Mouse (Mus musculus): Measurements from ENCODE around the gene Ppp1r3e.
A peak's percentile ranks its signal among the peaks of the same experiment; 100 is the strongest.

Ppp1r3e gene

GRCm38 (mm10) chr14:54876539-54877047 lies 757 bp downstream of the Ppp1r3e start:
- DNase-seq: peak; percentile 86

GRCm38 (mm10) chr14:54875844-54876538 lies 1.4 kb downstream of the Ppp1r3e start:
- no peak for DNase-seq

GRCm38 (mm10) chr14:54874165-54874564 lies 3.2 kb downstream of the Ppp1r3e start:
- no peak for DNase-seq

GRCm38 (mm10) chr14:54870861-54871260 lies 6.5 kb downstream of the Ppp1r3e start, which contains the start of gene Homez:
TSS of gene Homez (minus strand) at chr14:54870961.
- DNase-seq: no peak

GRCm38 (mm10) chr14:54868026-54868425 lies 9.3 kb downstream of the Ppp1r3e start:
- no peak for DNase-seq

GRCm38 (mm10) chr14:54866936-54867335 lies 10.4 kb downstream of the Ppp1r3e start:
- peak; percentile 56 for DNase-seq

GRCm38 (mm10) chr14:54866268-54866667 lies 11.1 kb downstream of the Ppp1r3e start:
- no peak for DNase-seq

- no peak for DNase-seq
Observed at GRCm38 (mm10) chr14:54865626-54866025, 11.7 kb downstream of the Ppp1r3e start.

GRCm38 (mm10) chr14:54864313-54865036 lies 12.9 kb downstream of the Ppp1r3e start:
- DNase-seq: no peak

GRCm38 (mm10) chr14:54863501-54864312 lies 13.6 kb downstream of the Ppp1r3e start:
- peak; percentile 85 for DNase-seq

- peak; percentile 71 for DNase-seq
Observed at GRCm38 (mm10) chr14:54860511-54860910, 16.8 kb downstream of the Ppp1r3e start.

GRCm38 (mm10) chr14:54857891-54858290 lies 19.5 kb downstream of the Ppp1r3e start:
- no peak for DNase-seq

GRCm38 (mm10) chr14:54856703-54857102 lies 20.6 kb downstream of the Ppp1r3e start:
- DNase-seq: no peak

- no peak for DNase-seq
Observed at GRCm38 (mm10) chr14:54855726-54856125, 21.6 kb downstream of the Ppp1r3e start.

- no peak for DNase-seq
Observed at GRCm38 (mm10) chr14:54843461-54843860, 33.9 kb downstream of the Ppp1r3e start.

GRCm38 (mm10) chr14:54823716-54824115 lies 53.6 kb downstream of the Ppp1r3e start:
- no peak for DNase-seq

Data from thymus, postnatal 14 days (tissue).